Mouse (Mus musculus) retina, postnatal 1 day (tissue): ENCODE data around the gene Cxcl1.

Experiments
- DNase-seq: peaks from one replicate; pipeline ENCODE4 v3.0.0-alpha.2; 2012

Gene Cxcl1

GRCm38 (mm10) chr5:90891464-90891813 lies 398 bp downstream of the Cxcl1 start:
- DNase-seq: no peak

- DNase-seq: no peak
Measured at GRCm38 (mm10) chr5:90894231-90894630, 3.2 kb downstream of the Cxcl1 start.

- DNase-seq: no peak
Measured at GRCm38 (mm10) chr5:90897429-90897828, 6.4 kb downstream of the Cxcl1 start.

- DNase-seq: no peak
Measured at GRCm38 (mm10) chr5:90899308-90899707, 8.3 kb downstream of the Cxcl1 start.

GRCm38 (mm10) chr5:90900147-90900546 lies 9.1 kb downstream of the Cxcl1 start:
- no peak for DNase-seq

- no peak for DNase-seq
Measured at GRCm38 (mm10) chr5:90900688-90901087, 9.6 kb downstream of the Cxcl1 start.

- DNase-seq: peak; percentile 56
Measured at GRCm38 (mm10) chr5:90902380-90903260, 11.6 kb downstream of the Cxcl1 start.

- peak; percentile 40 for DNase-seq
Measured at GRCm38 (mm10) chr5:90903339-90904020, 12.4 kb downstream of the Cxcl1 start, which contains the start of gene Cxcl2. Cxcl2 (plus strand) TSS chr5:90903871.

- DNase-seq: peak; percentile 79
Measured at GRCm38 (mm10) chr5:90908983-90909382, 17.9 kb downstream of the Cxcl1 start.

GRCm38 (mm10) chr5:90919495-90919894 lies 28.5 kb downstream of the Cxcl1 start:
- DNase-seq: no peak

GRCm38 (mm10) chr5:90922958-90923357 lies 31.9 kb downstream of the Cxcl1 start:
- DNase-seq: no peak

- DNase-seq: no peak
Measured at GRCm38 (mm10) chr5:90930546-90930945, 39.5 kb downstream of the Cxcl1 start.

GRCm38 (mm10) chr5:90930971-90931851 lies 40.2 kb downstream of the Cxcl1 start, which contains the start of gene Mthfd2l:
Mthfd2l (plus strand) TSS chr5:90931117.
- DNase-seq: peak; percentile 95

- no peak for DNase-seq
Measured at GRCm38 (mm10) chr5:90931911-90932310, 40.9 kb downstream of the Cxcl1 start.

- no peak for DNase-seq
Measured at GRCm38 (mm10) chr5:90936706-90937105, 45.7 kb downstream of the Cxcl1 start.
